Mouse (Mus musculus): ENCODE data around the gene Card6. TPM values are rescaled to one million over a fixed set of nuclear protein-coding genes. Genes with fewer than 3 reads are reported as not detected.

Gene Card6
- 52.0 and 68.9 TPM in 2 replicates for total RNA-seq (2017)

GRCm38 (mm10) chr15:5107686-5108654, at the start of gene Card6:
Gene Card6, minus strand, starts transcription at chr15:5108539.
- ATAC-seq (ENCODE audit: extremely low read depth, insufficient number of reproducible peaks, low FRiP score, poor library complexity, severe bottlenecking), result peak; percentile 87

GRCm38 (mm10) chr15:5157386-5157785, 49.0 kb upstream of the Card6 start:
- ATAC-seq (ENCODE audit: extremely low read depth, insufficient number of reproducible peaks, low FRiP score, poor library complexity, severe bottlenecking), result no peak

GRCm38 (mm10) chr15:5156355-5156754, 48.0 kb upstream of the Card6 start:
- ATAC-seq (ENCODE audit: extremely low read depth, insufficient number of reproducible peaks, low FRiP score, poor library complexity, severe bottlenecking), result no peak

GRCm38 (mm10) chr15:5155093-5155492, 46.8 kb upstream of the Card6 start:
- no peak for ATAC-seq (ENCODE audit: extremely low read depth, insufficient number of reproducible peaks, low FRiP score, poor library complexity, severe bottlenecking)

- no peak for ATAC-seq (ENCODE audit: extremely low read depth, insufficient number of reproducible peaks, low FRiP score, poor library complexity, severe bottlenecking)
Measured at GRCm38 (mm10) chr15:5154621-5155020, 46.3 kb upstream of the Card6 start.

- ATAC-seq (ENCODE audit: extremely low read depth, insufficient number of reproducible peaks, low FRiP score, poor library complexity, severe bottlenecking), result no peak
Measured at GRCm38 (mm10) chr15:5152171-5152570, 43.8 kb upstream of the Card6 start.

- ATAC-seq (ENCODE audit: extremely low read depth, insufficient number of reproducible peaks, low FRiP score, poor library complexity, severe bottlenecking), result no peak
Measured at GRCm38 (mm10) chr15:5149187-5149586, 40.8 kb upstream of the Card6 start.

- no peak for ATAC-seq (ENCODE audit: extremely low read depth, insufficient number of reproducible peaks, low FRiP score, poor library complexity, severe bottlenecking)
Measured at GRCm38 (mm10) chr15:5145196-5145945, 37.0 kb upstream of the Card6 start.

- ATAC-seq (ENCODE audit: extremely low read depth, insufficient number of reproducible peaks, low FRiP score, poor library complexity, severe bottlenecking), result no peak
Measured at GRCm38 (mm10) chr15:5144021-5144778, 35.9 kb upstream of the Card6 start.

GRCm38 (mm10) chr15:5143361-5144020, 35.2 kb upstream of the Card6 start, which contains the start of gene Prkaa1:
Gene Prkaa1, plus strand, starts transcription at chr15:5143861.
- ATAC-seq (ENCODE audit: extremely low read depth, insufficient number of reproducible peaks, low FRiP score, poor library complexity, severe bottlenecking), result peak; percentile 73

GRCm38 (mm10) chr15:5142714-5143113, 34.4 kb upstream of the Card6 start:
- ATAC-seq (ENCODE audit: extremely low read depth, insufficient number of reproducible peaks, low FRiP score, poor library complexity, severe bottlenecking), result no peak

GRCm38 (mm10) chr15:5142047-5142446, 33.7 kb upstream of the Card6 start:
- no peak for ATAC-seq (ENCODE audit: extremely low read depth, insufficient number of reproducible peaks, low FRiP score, poor library complexity, severe bottlenecking)

GRCm38 (mm10) chr15:5140357-5140756, 32.0 kb upstream of the Card6 start:
- ATAC-seq (ENCODE audit: extremely low read depth, insufficient number of reproducible peaks, low FRiP score, poor library complexity, severe bottlenecking), result no peak

GRCm38 (mm10) chr15:5139863-5140262, 31.5 kb upstream of the Card6 start:
- no peak for ATAC-seq (ENCODE audit: extremely low read depth, insufficient number of reproducible peaks, low FRiP score, poor library complexity, severe bottlenecking)

GRCm38 (mm10) chr15:5139366-5139765, 31.0 kb upstream of the Card6 start:
- ATAC-seq (ENCODE audit: extremely low read depth, insufficient number of reproducible peaks, low FRiP score, poor library complexity, severe bottlenecking), result no peak

- ATAC-seq (ENCODE audit: extremely low read depth, insufficient number of reproducible peaks, low FRiP score, poor library complexity, severe bottlenecking), result no peak
Measured at GRCm38 (mm10) chr15:5138021-5138856, 29.9 kb upstream of the Card6 start.

GRCm38 (mm10) chr15:5134945-5135483, 26.7 kb upstream of the Card6 start:
- no peak for ATAC-seq (ENCODE audit: extremely low read depth, insufficient number of reproducible peaks, low FRiP score, poor library complexity, severe bottlenecking)

GRCm38 (mm10) chr15:5134179-5134578, 25.8 kb upstream of the Card6 start:
- ATAC-seq (ENCODE audit: extremely low read depth, insufficient number of reproducible peaks, low FRiP score, poor library complexity, severe bottlenecking), result no peak

Measured in neutrophil, adult 5-6 weeks (primary cell).